In the genomic region with DNA sequence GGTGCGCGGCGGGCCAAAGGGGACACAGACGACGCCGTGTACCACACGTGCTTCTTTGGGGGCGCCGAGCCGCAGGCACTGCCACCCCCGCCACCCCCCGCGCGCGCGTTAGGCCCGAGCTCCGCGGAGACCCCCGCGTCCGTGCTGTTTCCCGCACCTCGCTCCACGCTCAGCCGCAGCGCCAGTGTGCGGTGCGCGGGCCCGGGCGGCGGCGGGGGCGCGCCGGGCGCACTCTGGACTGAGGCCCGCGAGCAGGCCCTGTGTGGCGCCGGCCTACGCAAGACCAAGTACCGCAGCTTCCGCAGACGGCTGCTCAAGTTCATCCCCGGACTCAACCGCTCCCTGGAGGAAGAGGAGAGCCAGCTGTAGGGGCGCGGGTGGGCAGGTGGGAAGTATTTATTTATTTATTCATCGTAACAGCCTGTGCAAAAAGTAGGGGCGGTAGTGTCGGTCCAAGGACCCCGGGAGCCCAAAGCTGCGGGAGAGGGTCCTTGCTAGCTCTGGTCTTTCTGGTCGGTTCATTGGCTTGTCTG, we compare ENCODE assay signal across 9 mouse cellular contexts. TPM values are rescaled to one million over a fixed set of nuclear protein-coding genes. Genes with fewer than 3 reads are reported as not detected.
DNase-seq lines count a peak whose midpoint lies in the region; ATAC-seq and TF ChIP-seq lines count a peak whose summit lies in the region.
"Had no signal": no experiment of that assay in that cellular context is flagged by ENCODE, and none has a peak within 500 bp of the region (broad histone marks: within the 10 kb centered on the region; RNA-seq: fewer than 3 reads in every experiment).

No protein-coding gene starts in this region.

- DNase-seq in heart, postnatal 14 days, result no peak
- DNase-seq in testis, postnatal 14 days (ENCODE audit: low spot score), result no peak
- DNase-seq in gastrocnemius, postnatal 36 days, result no peak
- no peak for DNase-seq in left cerebral cortex, postnatal 25 days (ENCODE audit: low spot score in 2 of 2)
- no peak for DNase-seq in urinary bladder, adult 18-20 months (ENCODE audit: low spot score in 2 of 2)
- DNase-seq: gastrocnemius, adult 2 months had no signal

- TF ChIP-seq POLR2A in testis, adult 2 months (IDR thresholded peaks at IDR 0.05; ENCODE audit: control insufficient read depth, low read depth, low read length), result no peak

- no peaks in the 10 kb centered on the region for H3K9me3 ChIP-seq in heart, embryonic 14.5 days (ENCODE audit: control insufficient read depth, low read length)
- no peaks in the 10 kb centered on the region for H3K9me3 ChIP-seq in limb, embryonic 12.5 days

- ATAC-seq in heart, embryonic 14.5 days (ENCODE audit: insufficient number of reproducible peaks, insufficient read depth, low FRiP score, low read depth), result no peak
- no peak for ATAC-seq in limb, embryonic 12.5 days (ENCODE audit: insufficient number of reproducible peaks, insufficient read depth, low FRiP score, low TSS enrichment, low read depth)

- peaks cover 14 to 23% of the 10 kb centered on the region in 2 experiments for H3K4me1 ChIP-seq in heart, embryonic 14.5 days (ENCODE audit: control insufficient read depth in 2 of 2, insufficient read depth in 2 of 2, low read length in 2 of 2)
- H3K4me1 ChIP-seq in testis, adult 2 months (ENCODE audit: control insufficient read depth, insufficient read depth, low read length), result peaks cover 6% of the 10 kb centered on the region
- peaks cover 61% of the 10 kb centered on the region for H3K4me1 ChIP-seq in limb, embryonic 12.5 days (replicated peaks)

- peak overlapping the region; percentile 23 to 25; a peak in 3 of 4 replicates for H3K4me3 ChIP-seq in heart, embryonic 14.5 days (ENCODE audit: control insufficient read depth in 1 of 2, insufficient read depth in 1 of 2, low read depth in 1 of 2, low read length in 2 of 2)
- H3K4me3 ChIP-seq in testis, adult 2 months (ENCODE audit: control insufficient read depth, low read depth, low read length), result peak overlapping the region; percentile 14; the same call in 1 of the 2 replicates
- H3K4me3 ChIP-seq in limb, embryonic 12.5 days (replicated peaks), result no peak overlapping the region
- H3K4me3 ChIP-seq: gastrocnemius, adult 2 months had no signal

- 49% methylated on average over 48 of the region's 56 CpGs for WGBS in heart, embryonic 14.5 days
- WGBS in limb, embryonic 12.5 days, result 50% methylated on average over 56 of the region's 56 CpGs

- TF ChIP-seq CTCF in testis, adult 2 months (IDR thresholded peaks at IDR 0.05; ENCODE audit: control insufficient read depth, insufficient read depth, insufficient replicate concordance, low read depth, low read length), result no peak

- peak overlapping the region; percentile 66 for H3K4me2 ChIP-seq in heart, embryonic 14.5 days (ENCODE audit: low read length)
- H3K4me2 ChIP-seq in limb, embryonic 12.5 days, result peak overlapping the region; percentile 21; the same call in 1 of the 2 replicates

- peak overlapping the region; percentile 57 for H3K9ac ChIP-seq in heart, embryonic 14.5 days (ENCODE audit: low read length)
- peak overlapping the region; percentile 38; the same call in 1 of the 2 replicates for H3K9ac ChIP-seq in limb, embryonic 12.5 days (replicated peaks)

- intact Hi-C loops in heart, postnatal 14 days (cut with DNase I), result no loop called here
- intact Hi-C loops in gastrocnemius, postnatal 36 days (cut with DNase I), result no loop called here
- intact Hi-C loops in left cerebral cortex, postnatal 25 days (cut with DNase I), result loop anchor here (10.0 kb wide), 1 partner anchor 753 kb away; no protein-coding TSS in a partner anchor

- H3K27me3 ChIP-seq in heart, embryonic 14.5 days (ENCODE audit: control insufficient read depth, insufficient read depth, low read length), result no peaks in the 10 kb centered on the region
- H3K27me3 ChIP-seq in testis, adult 2 months (ENCODE audit: control insufficient read depth, insufficient read depth, low read length), result no peaks in the 10 kb centered on the region
- peaks cover 11% of the 10 kb centered on the region; the same call in 1 of the 2 replicates for H3K27me3 ChIP-seq in limb, embryonic 12.5 days

- H3K36me3 ChIP-seq in heart, embryonic 14.5 days (ENCODE audit: control insufficient read depth, insufficient read depth, low read length), result peaks cover 46% of the 10 kb centered on the region
- H3K36me3 ChIP-seq in testis, adult 2 months (ENCODE audit: control insufficient read depth, insufficient read depth, low read length), result no peaks in the 10 kb centered on the region
- peaks cover 50% of the 10 kb centered on the region for H3K36me3 ChIP-seq in limb, embryonic 12.5 days

- H3K27ac ChIP-seq in heart, embryonic 14.5 days (replicated peaks in 1 of 2; ENCODE audit: control insufficient read depth in 1 of 2, insufficient read depth in 1 of 2, low read depth in 2 of 2, low read length in 2 of 2), result no peak overlapping the region
- H3K27ac ChIP-seq in testis, adult 2 months (ENCODE audit: control insufficient read depth, insufficient read depth, low read depth, low read length), result no peak overlapping the region
- H3K27ac ChIP-seq in limb, embryonic 12.5 days, result 0 out of 2 replicates have a peak overlapping the region, but pooled peaks have one; percentile 20
- H3K27ac ChIP-seq: gastrocnemius, adult 2 months had no signal

RNA-seq across cellular contexts. Expression of a gene that starts 7.7 kb away (rescaled TPM):
- polyA plus RNA-seq in heart, embryonic 14.5 days (2014; fragmentation: Nextera tagmentation; extraction: Ambion mirVana), result 3.8 and 5.5 TPM in 2 replicates
- total RNA-seq in heart, postnatal 14 days (2021), result 10 to 100 TPM; 12.9 to 14.0 TPM
- polyA plus RNA-seq in testis, adult 2 months (2012; rRNA removed), result 1.8 and 1.9 TPM in 2 replicates
- 7.9 and 10.5 TPM in 2 replicates for polyA plus RNA-seq in limb, embryonic 12.5 days (2016; fragmentation: Nextera tagmentation; extraction: Ambion mirVana)
- total RNA-seq in gastrocnemius, postnatal 36 days (2021), result 1 to 10 TPM; 5.7 to 6.3 TPM
- total RNA-seq in left cerebral cortex, postnatal 25 days (2021), result 10 to 100 TPM; 84.2 to 95.8 TPM

RNA-seq across cellular contexts. Expression of a gene that starts 22.4 kb away (rescaled TPM):
- 6.0 and 6.6 TPM in 2 replicates for polyA plus RNA-seq in heart, embryonic 14.5 days (2014; fragmentation: Nextera tagmentation; extraction: Ambion mirVana)
- total RNA-seq in heart, postnatal 14 days (2021), result 10 to 100 TPM; 14.0 to 63.1 TPM
- polyA plus RNA-seq in testis, adult 2 months (2012; rRNA removed), result 51.4 TPM in 2 replicates
- 5.5 and 7.0 TPM in 2 replicates for polyA plus RNA-seq in limb, embryonic 12.5 days (2016; fragmentation: Nextera tagmentation; extraction: Ambion mirVana)
- total RNA-seq in gastrocnemius, postnatal 36 days (2021), result 100 to 1,000 TPM; 152 to 202 TPM
- 100 to 1,000 TPM; 111 to 133 TPM for total RNA-seq in left cerebral cortex, postnatal 25 days (2021)

RNA-seq across cellular contexts. Expression of a gene that starts 52.4 kb away (rescaled TPM):
- polyA plus RNA-seq in heart, embryonic 14.5 days (2014; fragmentation: Nextera tagmentation; extraction: Ambion mirVana), result 49.5 and 50.4 TPM in 2 replicates
- total RNA-seq in heart, postnatal 14 days (2021), result 10 to 100 TPM; 24.7 to 25.5 TPM
- polyA plus RNA-seq in testis, adult 2 months (2012; rRNA removed), result 16.4 and 17.5 TPM in 2 replicates
- 66.9 and 67.4 TPM in 2 replicates for polyA plus RNA-seq in limb, embryonic 12.5 days (2016; fragmentation: Nextera tagmentation; extraction: Ambion mirVana)
- total RNA-seq in gastrocnemius, postnatal 36 days (2021), result 10 to 100 TPM; 30.6 to 32.6 TPM
- total RNA-seq in left cerebral cortex, postnatal 25 days (2021), result 10 to 100 TPM; 40.3 to 43.6 TPM

RNA-seq across cellular contexts. Expression of a gene that starts 57.8 kb away (rescaled TPM):
- 7.3 and 8.7 TPM in 2 replicates for polyA plus RNA-seq in heart, embryonic 14.5 days (2014; fragmentation: Nextera tagmentation; extraction: Ambion mirVana)
- 10 to 100 TPM; 14.5 to 14.7 TPM for total RNA-seq in heart, postnatal 14 days (2021)
- 15.2 and 16.7 TPM in 2 replicates for polyA plus RNA-seq in testis, adult 2 months (2012; rRNA removed)
- 7.3 and 8.2 TPM in 2 replicates for polyA plus RNA-seq in limb, embryonic 12.5 days (2016; fragmentation: Nextera tagmentation; extraction: Ambion mirVana)
- 10 to 100 TPM; 32.4 to 36.5 TPM for total RNA-seq in gastrocnemius, postnatal 36 days (2021)
- 100 to 1,000 TPM; 109 to 112 TPM for total RNA-seq in left cerebral cortex, postnatal 25 days (2021)

Comparison
In these comparisons a context has a peak if more than half of its experiments do, and no peak if none do; other contexts are left out.
1. RNA of a gene that starts 7.7 kb away (total RNA-seq): 84.2 to 95.8 TPM in left cerebral cortex, postnatal 25 days; 12.9 to 14.0 TPM in heart, postnatal 14 days and 5.7 to 6.3 TPM in gastrocnemius, postnatal 36 days; every median in the first group is over 4 times any median in the second.